Mouse (Mus musculus): ENCODE measurements at regions not wholly inside any gene's neighbourhood (a gene's known extent, or its start where the extent isn't known, plus 50 kb on each side); places are given as distances from the start of the nearest gene placed in this dataset.

- Histone ChIP-seq H3K9ac (ENCODE audit: low read depth, low read length) (no peak overlapping the region), H3K4me1 (ENCODE audit: control insufficient read depth, insufficient read depth, low read depth, low read length) (no peaks in the 10 kb centered on the region), H3K4me3 (ENCODE audit: low read length) (no peak overlapping the region), H3K27ac (ENCODE audit: low read depth, low read length) (no peak overlapping the region), H3K4me2 (ENCODE audit: low read length) (no peak overlapping the region), H3K9me3 (ENCODE audit: control insufficient read depth, low read length) (no peaks in the 10 kb centered on the region), H3K36me3 (ENCODE audit: control insufficient read depth, insufficient read depth, low read length) (no peaks in the 10 kb centered on the region), H3K27me3 (replicated peaks; ENCODE audit: control insufficient read depth, insufficient read depth, low read length) (no peaks in the 10 kb centered on the region)
- 34% methylated on average over 4 of the region's 4 CpGs for WGBS
- ATAC-seq, result no peak
These were observed 732.5 kb downstream of the Slc22a22 start for GRCm38 (mm10) chr15:56744915-56745314.

Measured in hindbrain, embryonic 16.5 days (tissue).